Mouse (Mus musculus): ENCODE measurements around the gene Gal3st3.
A peak's percentile ranks its signal among the peaks of the same experiment; 100 is the strongest.
"Not testable (repeated sequence)": the region's sequence is repeated elsewhere in the genome, so short reads cannot be mapped to it uniquely, and the experiment has no call there.

The Gal3st3 gene

GRCm38 (mm10) chr19:5309025-5309424 lies 10.9 kb downstream of the Gal3st3 start:
- DNase-seq = no peak

GRCm38 (mm10) chr19:5313189-5313588 lies 15.1 kb downstream of the Gal3st3 start:
- DNase-seq = no peak

- peak; percentile 60 to 64 for DNase-seq
These were observed 25.7 kb downstream of the Gal3st3 start for GRCm38 (mm10) chr19:5323801-5324200.

- no peak for DNase-seq
These were observed 29.8 kb downstream of the Gal3st3 start for GRCm38 (mm10) chr19:5327970-5328369.

- no peak for DNase-seq
These were observed 36.6 kb downstream of the Gal3st3 start for GRCm38 (mm10) chr19:5334741-5335140.

- DNase-seq = no peak
These were observed 37.3 kb downstream of the Gal3st3 start, which contains the start of gene Catsper1 for GRCm38 (mm10) chr19:5335441-5335840. TSS of gene Catsper1 (plus strand) at chr19:5335741.

- DNase-seq = peak; percentile 74 to 75
These were observed 39.8 kb downstream of the Gal3st3 start for GRCm38 (mm10) chr19:5337975-5338374.

- no peak for DNase-seq
These were observed 43.2 kb downstream of the Gal3st3 start for GRCm38 (mm10) chr19:5341360-5341759.

- DNase-seq = no peak
These were observed 47.4 kb downstream of the Gal3st3 start for GRCm38 (mm10) chr19:5345297-5346131.

- DNase-seq = no peak
These were observed 49.9 kb downstream of the Gal3st3 start for GRCm38 (mm10) chr19:5348064-5348463.

- DNase-seq = peak; percentile 29
These were observed 50.7 kb downstream of the Gal3st3 start for GRCm38 (mm10) chr19:5348526-5349501.

GRCm38 (mm10) chr19:5349502-5349873 lies 51.4 kb downstream of the Gal3st3 start, which contains the start of gene Cst6:
TSS of gene Cst6 (minus strand) at chr19:5349574.
- not testable (repeated sequence) for DNase-seq

- DNase-seq = no peak
These were observed 55.5 kb downstream of the Gal3st3 start for GRCm38 (mm10) chr19:5353609-5354008.

GRCm38 (mm10) chr19:5356080-5356479 lies 57.9 kb downstream of the Gal3st3 start:
- DNase-seq = no peak

All from thymus, postnatal 36 days (tissue).